Mouse (Mus musculus) ZHBTc4 (cell line): ENCODE measurements at regions not wholly inside any gene's neighbourhood (a gene's known extent, or its start where the extent isn't known, plus 50 kb on each side); places are given as distances from the start of the nearest gene placed in this dataset.

Experiments used
- DNase-seq: peaks from one replicate; pipeline ENCODE4 v3.0.0-alpha.2; 2011; ENCODE audit warnings: low read depth, low spot score

DNA sequence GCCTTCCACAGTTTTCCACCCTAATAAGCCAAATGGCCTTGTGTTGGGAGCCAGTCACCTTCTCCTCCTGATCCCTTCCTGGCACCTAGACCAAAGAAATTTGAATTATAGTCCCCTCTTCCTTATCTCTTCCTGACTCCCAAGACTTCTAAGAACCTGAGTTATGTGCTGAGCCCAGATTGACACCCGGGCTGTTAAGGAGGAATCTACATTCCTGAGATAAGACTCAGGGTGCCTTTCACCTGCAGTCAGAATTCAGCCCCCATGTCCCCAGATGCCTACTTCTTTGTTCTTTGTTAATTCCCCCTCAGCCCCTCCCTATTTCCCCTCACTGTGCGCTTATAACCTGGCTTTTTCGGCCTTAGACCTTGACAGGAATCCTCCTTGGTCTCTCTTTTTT is 1531.6 kb upstream of the B3galt2 start:
- peak; percentile 4 for DNase-seq

DNA sequence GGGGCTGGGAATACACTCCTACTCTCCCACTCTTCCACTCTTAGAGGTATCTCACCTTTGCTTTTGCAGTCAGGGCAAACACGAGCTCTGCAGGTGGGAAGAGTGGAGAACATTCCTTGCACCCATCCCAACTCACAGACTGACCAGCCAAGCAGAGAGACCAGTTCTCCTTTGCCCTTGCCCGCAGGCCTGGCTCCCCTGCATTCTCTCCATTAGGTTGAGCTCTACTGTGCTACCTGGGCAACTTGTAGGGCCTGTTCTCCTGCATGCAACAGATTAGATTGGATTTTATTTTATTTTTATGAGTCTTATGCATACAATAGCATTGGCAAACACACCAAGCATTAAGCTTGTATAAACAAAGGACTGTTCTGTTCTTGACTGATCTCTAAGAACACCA is 1483.2 kb upstream of the B3galt2 start:
- no peak for DNase-seq

GRCm38 (mm10) chr1:142159481-142159880 is 1481.0 kb upstream of the B3galt2 start:
- DNase-seq, result no peak

DNA sequence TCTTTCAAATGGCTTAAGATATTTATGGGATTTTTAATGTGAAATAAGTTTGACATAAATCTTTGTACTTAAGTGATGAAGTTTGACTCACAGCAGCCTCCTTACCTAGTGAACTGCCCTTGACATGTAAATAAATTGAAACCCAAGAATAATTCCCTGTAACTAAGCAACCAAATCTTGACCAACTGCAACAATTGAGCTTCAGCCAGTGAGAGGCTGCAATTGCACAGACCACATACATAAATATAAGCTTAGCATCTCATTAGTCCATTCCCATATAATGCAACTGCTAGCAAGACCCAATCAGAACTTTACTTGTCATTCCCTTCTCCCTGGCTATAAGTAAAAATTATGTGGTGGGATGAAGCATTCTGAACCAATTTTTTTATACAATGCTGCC is 1473.5 kb upstream of the B3galt2 start:
- DNase-seq, result no peak

DNA sequence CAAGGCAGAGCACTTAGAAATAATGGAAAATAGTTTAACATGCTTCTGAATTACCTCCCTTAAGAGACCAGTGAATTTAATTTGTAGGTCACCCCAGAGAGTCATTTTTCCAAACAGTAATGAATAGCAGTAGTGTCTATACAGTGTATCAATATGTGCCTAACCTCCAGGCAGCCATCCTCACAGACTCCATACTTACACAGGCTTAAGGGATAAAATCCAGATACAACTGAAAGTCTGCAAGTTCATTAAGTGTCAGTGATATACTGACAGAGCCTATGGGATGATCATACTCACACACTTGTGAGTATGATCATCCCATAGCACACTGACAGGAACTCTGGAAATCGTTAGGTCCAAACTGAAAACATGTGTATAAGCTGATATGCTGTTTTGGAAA is 1469.3 kb upstream of the B3galt2 start:
- no peak for DNase-seq

DNA sequence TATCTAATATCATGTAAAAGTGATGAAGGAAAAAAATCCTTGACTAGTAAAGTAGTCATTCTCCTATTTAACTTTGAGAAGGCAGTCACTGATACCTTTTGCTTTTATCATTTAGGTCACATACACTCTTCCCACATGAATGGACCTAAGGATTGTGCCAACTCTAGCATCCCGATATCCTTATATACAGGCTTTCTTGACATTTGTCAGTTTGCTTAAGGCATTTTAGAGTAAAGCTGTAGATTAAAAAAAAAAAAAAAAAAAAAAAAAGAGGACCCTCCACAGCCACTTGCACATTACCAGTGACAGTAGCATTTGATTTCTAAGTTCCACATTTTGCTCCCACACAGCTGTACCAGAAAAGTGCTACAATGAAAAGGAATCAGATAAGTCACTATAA is 1425.7 kb upstream of the B3galt2 start:
- no peak for DNase-seq
